Mouse (Mus musculus): Measurements from ENCODE around the gene Ptbp2. TPM values are rescaled to one million over a fixed set of nuclear protein-coding genes. Genes with fewer than 3 reads are reported as not detected.

The Ptbp2 gene
- polyA plus RNA-seq, 1 experiment from 2014 or later: 8.1 TPM

- Histone ChIP-seq H3K27ac (no peak overlapping the region), H3K36me3 (peaks cover 8% of the 10 kb centered on the region), H3K4me3 (replicated peaks) (no peak overlapping the region), H3K4me1 (replicated peaks) (peaks cover 3% of the 10 kb centered on the region), H3K27me3 (no peaks in the 10 kb centered on the region), H3K9ac (no peak overlapping the region), H3K4me2 (no peak overlapping the region), H3K9me3 (replicated peaks) (no peaks in the 10 kb centered on the region)
- ATAC-seq (ENCODE audit: low read depth) (no peak), DNase-seq (no peak)
- WGBS (ENCODE audit: insufficient replicate concordance): 24% methylated on average over 2 of the region's 2 CpGs
Measured at GRCm38 (mm10) chr3:119763772-119764171, 20.5 kb downstream of the Ptbp2 start.

- Histone ChIP-seq H3K4me2 (no peak overlapping the region), H3K9me3 (replicated peaks) (no peaks in the 10 kb centered on the region), H3K9ac (no peak overlapping the region), H3K27ac (no peak overlapping the region), H3K4me3 (replicated peaks) (no peak overlapping the region), H3K4me1 (replicated peaks) (peaks cover 3% of the 10 kb centered on the region), H3K36me3 (peaks cover 5% of the 10 kb centered on the region), H3K27me3 (no peaks in the 10 kb centered on the region)
- DNase-seq (no peak), ATAC-seq (ENCODE audit: low read depth) (no peak)
- 85% methylated on average over 3 of the region's 3 CpGs for WGBS (ENCODE audit: insufficient replicate concordance)
Measured at GRCm38 (mm10) chr3:119761732-119762131, 22.5 kb downstream of the Ptbp2 start.

GRCm38 (mm10) chr3:119753791-119754190 lies 30.5 kb downstream of the Ptbp2 start:
- H3K4me1 ChIP-seq (replicated peaks): peaks cover 18% of the 10 kb centered on the region
- ATAC-seq (ENCODE audit: low read depth): no peak

GRCm38 (mm10) chr3:119749551-119750249 lies 34.6 kb downstream of the Ptbp2 start:
- Histone ChIP-seq H3K4me1 (replicated peaks) (peaks cover 16% of the 10 kb centered on the region), H3K4me2 (no peak overlapping the region), H3K4me3 (replicated peaks) (no peak overlapping the region), H3K27ac (no peak overlapping the region), H3K27me3 (no peaks in the 10 kb centered on the region), H3K36me3 (peaks cover 11% of the 10 kb centered on the region; the same call in 1 of the 2 replicates), H3K9ac (no peak overlapping the region), H3K9me3 (replicated peaks) (no peaks in the 10 kb centered on the region)
- WGBS (ENCODE audit: insufficient replicate concordance): 77% methylated on average over 3 of the region's 3 CpGs
- DNase-seq (no peak), ATAC-seq (ENCODE audit: low read depth) (peak; percentile 50; the same call in 1 of the 2 replicates)

More at GRCm38 (mm10) chr3:119753791-119754190, 30.5 kb downstream of the Ptbp2 start:
- Histone ChIP-seq H3K36me3 (peaks cover 8% of the 10 kb centered on the region; the same call in 1 of the 2 replicates), H3K27me3 (no peaks in the 10 kb centered on the region), H3K27ac (no peak overlapping the region), H3K4me2 (no peak overlapping the region), H3K9me3 (replicated peaks) (no peaks in the 10 kb centered on the region), H3K4me3 (replicated peaks) (no peak overlapping the region), H3K9ac (no peak overlapping the region)
- no peak for DNase-seq

- Histone ChIP-seq H3K27ac (no peak overlapping the region), H3K4me1 (replicated peaks) (peaks cover 14% of the 10 kb centered on the region), H3K4me3 (replicated peaks) (no peak overlapping the region), H3K4me2 (no peak overlapping the region), H3K36me3 (peaks cover 14% of the 10 kb centered on the region), H3K9me3 (replicated peaks) (no peaks in the 10 kb centered on the region), H3K27me3 (no peaks in the 10 kb centered on the region), H3K9ac (no peak overlapping the region)
- ATAC-seq (ENCODE audit: low read depth) (no peak), DNase-seq (no peak)
- 47% methylated on average over 2 of the region's 2 CpGs for WGBS (ENCODE audit: insufficient replicate concordance)
Measured at GRCm38 (mm10) chr3:119749140-119749539, 35.1 kb downstream of the Ptbp2 start.

- peak; percentile 57; the same call in 1 of the 2 replicates for ATAC-seq (ENCODE audit: low read depth)
- Histone ChIP-seq H3K36me3 (peaks cover 24% of the 10 kb centered on the region), H3K4me2 (no peak overlapping the region), H3K9me3 (replicated peaks) (no peaks in the 10 kb centered on the region), H3K4me1 (replicated peaks) (peaks cover 14% of the 10 kb centered on the region), H3K27ac (no peak overlapping the region), H3K27me3 (no peaks in the 10 kb centered on the region), H3K4me3 (replicated peaks) (no peak overlapping the region), H3K9ac (no peak overlapping the region)
- no peak for DNase-seq
- 56% methylated on average over 2 of the region's 2 CpGs for WGBS (ENCODE audit: insufficient replicate concordance)
Measured at GRCm38 (mm10) chr3:119746656-119747055, 37.6 kb downstream of the Ptbp2 start.

GRCm38 (mm10) chr3:119745801-119746200 lies 38.5 kb downstream of the Ptbp2 start:
- ATAC-seq (ENCODE audit: low read depth) (no peak), DNase-seq (no peak)
- WGBS (ENCODE audit: insufficient replicate concordance): 54% methylated on average over 1 of the region's 1 CpGs

GRCm38 (mm10) chr3:119729863-119730262 lies 54.4 kb downstream of the Ptbp2 start:
- Histone ChIP-seq H3K27me3 (no peaks in the 10 kb centered on the region), H3K27ac (no peak overlapping the region), H3K4me2 (no peak overlapping the region), H3K4me3 (replicated peaks) (no peak overlapping the region), H3K9ac (no peak overlapping the region), H3K36me3 (peaks cover 2% of the 10 kb centered on the region), H3K4me1 (replicated peaks) (no peaks in the 10 kb centered on the region), H3K9me3 (replicated peaks) (no peaks in the 10 kb centered on the region)
- ATAC-seq (ENCODE audit: low read depth) (no peak), DNase-seq (no peak)
- 75% methylated on average over 2 of the region's 2 CpGs for WGBS (ENCODE audit: insufficient replicate concordance)

More at GRCm38 (mm10) chr3:119745801-119746200, 38.5 kb downstream of the Ptbp2 start:
- Histone ChIP-seq H3K27me3 (no peaks in the 10 kb centered on the region), H3K4me1 (replicated peaks) (peaks cover 14% of the 10 kb centered on the region), H3K36me3 (peaks cover 21% of the 10 kb centered on the region), H3K4me2 (no peak overlapping the region), H3K9ac (no peak overlapping the region), H3K4me3 (replicated peaks) (no peak overlapping the region), H3K9me3 (replicated peaks) (no peaks in the 10 kb centered on the region), H3K27ac (no peak overlapping the region)

- ATAC-seq (ENCODE audit: low read depth) (no peak; the same call in 1 of the 2 replicates), DNase-seq (no peak)
- 87% methylated on average over 5 of the region's 5 CpGs for whole genome bisulfite sequencing (ENCODE audit: insufficient replicate concordance)
- H3K27ac ChIP-seq: no peak overlapping the region
- H3K9me3 ChIP-seq (replicated peaks): no peaks in the 10 kb centered on the region
- H3K27me3 ChIP-seq: no peaks in the 10 kb centered on the region
- no peak overlapping the region for H3K4me3 ChIP-seq (replicated peaks)
- no peaks in the 10 kb centered on the region for H3K4me1 ChIP-seq (replicated peaks)
- no peaks in the 10 kb centered on the region for H3K36me3 ChIP-seq
- H3K4me2 ChIP-seq: no peak overlapping the region
- H3K9ac ChIP-seq: no peak overlapping the region
Measured at GRCm38 (mm10) chr3:119712066-119712465, 72.2 kb downstream of the Ptbp2 start.

- H3K4me1 ChIP-seq (replicated peaks): no peaks in the 10 kb centered on the region
- 85% methylated on average over 3 of the region's 3 CpGs for WGBS (ENCODE audit: insufficient replicate concordance)
- H3K36me3 ChIP-seq: no peaks in the 10 kb centered on the region
- no peak overlapping the region for H3K4me2 ChIP-seq
- ATAC-seq (ENCODE audit: low read depth) (no peak), DNase-seq (no peak)
- no peaks in the 10 kb centered on the region for H3K27me3 ChIP-seq
- H3K9me3 ChIP-seq (replicated peaks): no peaks in the 10 kb centered on the region
- H3K27ac ChIP-seq: no peak overlapping the region
- no peak overlapping the region for H3K9ac ChIP-seq
- no peak overlapping the region for H3K4me3 ChIP-seq (replicated peaks)
Measured at GRCm38 (mm10) chr3:119711503-119711902, 72.8 kb downstream of the Ptbp2 start.

- DNase-seq: no peak
- Histone ChIP-seq H3K4me2 (no peak overlapping the region), H3K36me3 (no peaks in the 10 kb centered on the region), H3K9ac (no peak overlapping the region), H3K27ac (no peak overlapping the region; the same call in 1 of the 2 replicates), H3K27me3 (no peaks in the 10 kb centered on the region), H3K9me3 (replicated peaks) (no peaks in the 10 kb centered on the region), H3K4me3 (replicated peaks) (no peak overlapping the region), H3K4me1 (replicated peaks) (no peaks in the 10 kb centered on the region)
- 43% methylated on average over 3 of the region's 3 CpGs for WGBS (ENCODE audit: insufficient replicate concordance)
- ATAC-seq (ENCODE audit: low read depth): no peak
Measured at GRCm38 (mm10) chr3:119701467-119701866, 82.8 kb downstream of the Ptbp2 start.

GRCm38 (mm10) chr3:119684741-119685140 lies 99.5 kb downstream of the Ptbp2 start:
- ATAC-seq (ENCODE audit: low read depth): no peak
- 57% methylated on average over 6 of the region's 6 CpGs for WGBS (ENCODE audit: insufficient replicate concordance)

More at GRCm38 (mm10) chr3:119684741-119685140, 99.5 kb downstream of the Ptbp2 start:
- H3K27me3 ChIP-seq: no peaks in the 10 kb centered on the region
- no peak overlapping the region for H3K27ac ChIP-seq
- no peak overlapping the region for H3K4me2 ChIP-seq
- no peaks in the 10 kb centered on the region for H3K4me1 ChIP-seq (replicated peaks)
- no peaks in the 10 kb centered on the region for H3K9me3 ChIP-seq (replicated peaks)
- no peak overlapping the region for H3K4me3 ChIP-seq (replicated peaks)
- H3K9ac ChIP-seq: no peak overlapping the region
- H3K36me3 ChIP-seq: no peaks in the 10 kb centered on the region
- no peak for DNase-seq

Measured in liver, embryonic 13.5 days (tissue).